Mouse (Mus musculus): ENCODE results near the gene Sox5. TPM values are rescaled to one million over a fixed set of nuclear protein-coding genes. Genes with fewer than 3 reads are reported as not detected.

Gene Sox5
- polyA plus RNA-seq, 1 experiment from 2014 or later: 246 TPM

GRCm38 (mm10) chr6:143960081-143960480 lies 821.7 kb downstream of the Sox5 start:
- Histone ChIP-seq H3K27ac (ENCODE audit: low read length) (no peak overlapping the region), H3K27me3 (replicated peaks; ENCODE audit: control insufficient read depth, insufficient read depth, low read length) (no peaks in the 10 kb centered on the region), H3K36me3 (ENCODE audit: control insufficient read depth, insufficient read depth) (peaks cover 3% of the 10 kb centered on the region; the same call in 1 of the 2 replicates), H3K9me3 (ENCODE audit: control insufficient read depth, low read length) (no peaks in the 10 kb centered on the region), H3K4me1 (replicated peaks; ENCODE audit: control insufficient read depth, insufficient read depth, low read length) (no peaks in the 10 kb centered on the region), H3K4me2 (ENCODE audit: low read length) (no peak overlapping the region), H3K9ac (replicated peaks; ENCODE audit: low read depth, low read length) (no peak overlapping the region), H3K4me3 (replicated peaks; ENCODE audit: low read length) (no peak overlapping the region)
- WGBS: 93% methylated on average over 8 of the region's 8 CpGs
- ATAC-seq: no peak

- no peak overlapping the region for H3K27ac ChIP-seq (ENCODE audit: low read length)
These were observed 823.4 kb downstream of the Sox5 start for GRCm38 (mm10) chr6:143958372-143958771.

GRCm38 (mm10) chr6:143957063-143957462 lies 824.7 kb downstream of the Sox5 start:
- Histone ChIP-seq H3K9ac (replicated peaks; ENCODE audit: low read depth, low read length) (no peak overlapping the region), H3K4me2 (ENCODE audit: low read length) (no peak overlapping the region), H3K27me3 (replicated peaks; ENCODE audit: control insufficient read depth, insufficient read depth, low read length) (no peaks in the 10 kb centered on the region), H3K4me1 (replicated peaks; ENCODE audit: control insufficient read depth, insufficient read depth, low read length) (no peaks in the 10 kb centered on the region), H3K4me3 (replicated peaks; ENCODE audit: low read length) (no peak overlapping the region), H3K36me3 (ENCODE audit: control insufficient read depth, insufficient read depth) (peaks cover 3% of the 10 kb centered on the region; the same call in 1 of the 2 replicates), H3K9me3 (ENCODE audit: control insufficient read depth, low read length) (no peaks in the 10 kb centered on the region), H3K27ac (ENCODE audit: low read length) (no peak overlapping the region)
- no peak for ATAC-seq
- 91% methylated on average over 5 of the region's 5 CpGs for WGBS

More at GRCm38 (mm10) chr6:143958372-143958771, 823.4 kb downstream of the Sox5 start:
- WGBS: 85% methylated on average over 7 of the region's 7 CpGs
- Histone ChIP-seq H3K9ac (replicated peaks; ENCODE audit: low read depth, low read length) (no peak overlapping the region), H3K9me3 (ENCODE audit: control insufficient read depth, low read length) (no peaks in the 10 kb centered on the region), H3K36me3 (ENCODE audit: control insufficient read depth, insufficient read depth) (peaks cover 3% of the 10 kb centered on the region; the same call in 1 of the 2 replicates), H3K4me1 (replicated peaks; ENCODE audit: control insufficient read depth, insufficient read depth, low read length) (no peaks in the 10 kb centered on the region), H3K27me3 (replicated peaks; ENCODE audit: control insufficient read depth, insufficient read depth, low read length) (no peaks in the 10 kb centered on the region), H3K4me3 (replicated peaks; ENCODE audit: low read length) (no peak overlapping the region), H3K4me2 (ENCODE audit: low read length) (no peak overlapping the region)
- no peak for ATAC-seq

- no peak overlapping the region for H3K27ac ChIP-seq (ENCODE audit: low read length)
- H3K27me3 ChIP-seq (replicated peaks; ENCODE audit: control insufficient read depth, insufficient read depth, low read length): no peaks in the 10 kb centered on the region
- no peaks in the 10 kb centered on the region for H3K9me3 ChIP-seq (ENCODE audit: control insufficient read depth, low read length)
- no peak for ATAC-seq
- 61% methylated on average over 12 of the region's 12 CpGs for WGBS
- H3K4me1 ChIP-seq (replicated peaks; ENCODE audit: control insufficient read depth, insufficient read depth, low read length): peaks cover 4% of the 10 kb centered on the region; the same call in 1 of the 2 replicates
- H3K4me3 ChIP-seq (replicated peaks; ENCODE audit: low read length): no peak overlapping the region
- no peaks in the 10 kb centered on the region for H3K36me3 ChIP-seq (ENCODE audit: control insufficient read depth, insufficient read depth)
- H3K9ac ChIP-seq (replicated peaks; ENCODE audit: low read depth, low read length): no peak overlapping the region
- H3K4me2 ChIP-seq (ENCODE audit: low read length): no peak overlapping the region
These were observed 833.0 kb downstream of the Sox5 start for GRCm38 (mm10) chr6:143948553-143949308.

GRCm38 (mm10) chr6:143948071-143948470 lies 833.7 kb downstream of the Sox5 start:
- Histone ChIP-seq H3K27ac (ENCODE audit: low read length) (no peak overlapping the region), H3K36me3 (ENCODE audit: control insufficient read depth, insufficient read depth) (no peaks in the 10 kb centered on the region), H3K27me3 (replicated peaks; ENCODE audit: control insufficient read depth, insufficient read depth, low read length) (no peaks in the 10 kb centered on the region), H3K9me3 (ENCODE audit: control insufficient read depth, low read length) (no peaks in the 10 kb centered on the region), H3K4me2 (ENCODE audit: low read length) (no peak overlapping the region), H3K4me1 (replicated peaks; ENCODE audit: control insufficient read depth, insufficient read depth, low read length) (peaks cover 4% of the 10 kb centered on the region; the same call in 1 of the 2 replicates), H3K4me3 (replicated peaks; ENCODE audit: low read length) (no peak overlapping the region), H3K9ac (replicated peaks; ENCODE audit: low read depth, low read length) (no peak overlapping the region)
- WGBS: 81% methylated on average over 4 of the region's 4 CpGs
- ATAC-seq: no peak

GRCm38 (mm10) chr6:143943126-143943525 lies 838.7 kb downstream of the Sox5 start:
- Histone ChIP-seq H3K4me2 (ENCODE audit: low read length) (no peak overlapping the region), H3K4me1 (replicated peaks; ENCODE audit: control insufficient read depth, insufficient read depth, low read length) (peaks cover 9% of the 10 kb centered on the region), H3K9me3 (ENCODE audit: control insufficient read depth, low read length) (no peaks in the 10 kb centered on the region), H3K27ac (ENCODE audit: low read length) (no peak overlapping the region), H3K36me3 (ENCODE audit: control insufficient read depth, insufficient read depth) (no peaks in the 10 kb centered on the region), H3K4me3 (replicated peaks; ENCODE audit: low read length) (no peak overlapping the region), H3K9ac (replicated peaks; ENCODE audit: low read depth, low read length) (no peak overlapping the region), H3K27me3 (replicated peaks; ENCODE audit: control insufficient read depth, insufficient read depth, low read length) (no peaks in the 10 kb centered on the region)
- ATAC-seq: no peak
- WGBS: 84% methylated on average over 5 of the region's 5 CpGs

GRCm38 (mm10) chr6:143941291-143941785 lies 840.4 kb downstream of the Sox5 start:
- Histone ChIP-seq H3K4me2 (ENCODE audit: low read length) (no peak overlapping the region), H3K27me3 (replicated peaks; ENCODE audit: control insufficient read depth, insufficient read depth, low read length) (no peaks in the 10 kb centered on the region), H3K9me3 (ENCODE audit: control insufficient read depth, low read length) (no peaks in the 10 kb centered on the region), H3K4me3 (replicated peaks; ENCODE audit: low read length) (no peak overlapping the region), H3K36me3 (ENCODE audit: control insufficient read depth, insufficient read depth) (no peaks in the 10 kb centered on the region), H3K4me1 (replicated peaks; ENCODE audit: control insufficient read depth, insufficient read depth, low read length) (peaks cover 9% of the 10 kb centered on the region), H3K27ac (ENCODE audit: low read length) (peak overlapping the region; percentile 41; the same call in 1 of the 2 replicates), H3K9ac (replicated peaks; ENCODE audit: low read depth, low read length) (no peak overlapping the region)
- peak; percentile 80 for ATAC-seq
- WGBS: 10% methylated on average over 8 of the region's 8 CpGs

GRCm38 (mm10) chr6:143923146-143923545 lies 858.6 kb downstream of the Sox5 start:
- Histone ChIP-seq H3K4me3 (replicated peaks; ENCODE audit: low read length) (no peak overlapping the region), H3K4me2 (ENCODE audit: low read length) (no peak overlapping the region), H3K9me3 (ENCODE audit: control insufficient read depth, low read length) (no peaks in the 10 kb centered on the region), H3K9ac (replicated peaks; ENCODE audit: low read depth, low read length) (no peak overlapping the region), H3K36me3 (ENCODE audit: control insufficient read depth, insufficient read depth) (no peaks in the 10 kb centered on the region; the same call in 1 of the 2 replicates), H3K4me1 (replicated peaks; ENCODE audit: control insufficient read depth, insufficient read depth, low read length) (peaks cover 4% of the 10 kb centered on the region), H3K27ac (ENCODE audit: low read length) (no peak overlapping the region), H3K27me3 (replicated peaks; ENCODE audit: control insufficient read depth, insufficient read depth, low read length) (no peaks in the 10 kb centered on the region)
- WGBS: 90% methylated on average over 6 of the region's 6 CpGs
- no peak for ATAC-seq

- Histone ChIP-seq H3K36me3 (ENCODE audit: control insufficient read depth, insufficient read depth) (no peaks in the 10 kb centered on the region), H3K9me3 (ENCODE audit: control insufficient read depth, low read length) (no peaks in the 10 kb centered on the region), H3K4me3 (replicated peaks; ENCODE audit: low read length) (no peak overlapping the region), H3K27me3 (replicated peaks; ENCODE audit: control insufficient read depth, insufficient read depth, low read length) (no peaks in the 10 kb centered on the region), H3K4me1 (replicated peaks; ENCODE audit: control insufficient read depth, insufficient read depth, low read length) (peaks cover 4% of the 10 kb centered on the region), H3K4me2 (ENCODE audit: low read length) (no peak overlapping the region), H3K9ac (replicated peaks; ENCODE audit: low read depth, low read length) (no peak overlapping the region), H3K27ac (ENCODE audit: low read length) (no peak overlapping the region)
- no peak for ATAC-seq
- 67% methylated on average over 16 of the region's 16 CpGs for WGBS
These were observed 863.3 kb downstream of the Sox5 start for GRCm38 (mm10) chr6:143918405-143918947.
